Mouse (Mus musculus): ENCODE measurements around the gene Bak1.
"Not testable (repeated sequence)": the region's sequence is repeated elsewhere in the genome, so short reads cannot be mapped to it uniquely, and the experiment has no call there.

Bak1 gene

DNA sequence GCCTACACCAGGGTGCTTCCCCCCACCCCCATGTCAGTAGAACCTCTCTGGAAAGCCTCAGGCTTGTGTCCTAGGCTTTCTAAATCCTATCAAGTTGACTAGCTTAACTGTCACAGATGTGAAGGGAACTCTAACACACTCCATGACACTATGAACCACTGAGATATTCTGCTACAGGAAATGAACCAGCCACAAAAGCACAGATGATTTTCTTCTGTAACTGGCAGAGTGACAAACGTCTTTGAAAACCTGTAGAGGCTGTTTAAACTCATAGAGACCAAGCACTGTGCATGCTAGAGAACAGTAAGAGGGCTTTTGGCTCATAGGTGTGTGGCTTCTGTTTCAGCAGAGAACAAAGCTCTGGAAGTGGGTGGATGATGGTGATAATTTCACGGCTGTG lies 47.8 kb downstream of the Bak1 start:
- DNase-seq (ENCODE audit: low spot score in 2 of 2) = no peak

DNA sequence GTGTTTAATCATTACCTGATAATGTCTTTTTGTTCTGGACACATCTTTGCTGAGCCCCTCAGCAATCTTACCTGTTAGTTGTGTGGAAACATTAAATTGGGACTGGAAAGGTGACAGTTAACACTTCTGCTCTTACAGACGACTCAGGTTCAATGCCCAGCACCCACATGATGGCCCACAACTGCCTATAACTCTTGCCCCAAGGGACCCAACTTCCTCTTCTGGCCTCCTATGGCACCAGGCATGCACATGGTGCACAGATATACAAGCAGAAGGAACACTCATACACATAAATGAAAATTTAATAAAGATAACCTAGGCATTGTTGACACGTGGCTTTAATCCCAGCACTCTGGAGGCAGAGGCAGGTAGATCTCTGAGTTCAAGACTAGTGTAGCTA lies 49.4 kb downstream of the Bak1 start:
- no peak for DNase-seq (ENCODE audit: low spot score in 2 of 2)

DNA sequence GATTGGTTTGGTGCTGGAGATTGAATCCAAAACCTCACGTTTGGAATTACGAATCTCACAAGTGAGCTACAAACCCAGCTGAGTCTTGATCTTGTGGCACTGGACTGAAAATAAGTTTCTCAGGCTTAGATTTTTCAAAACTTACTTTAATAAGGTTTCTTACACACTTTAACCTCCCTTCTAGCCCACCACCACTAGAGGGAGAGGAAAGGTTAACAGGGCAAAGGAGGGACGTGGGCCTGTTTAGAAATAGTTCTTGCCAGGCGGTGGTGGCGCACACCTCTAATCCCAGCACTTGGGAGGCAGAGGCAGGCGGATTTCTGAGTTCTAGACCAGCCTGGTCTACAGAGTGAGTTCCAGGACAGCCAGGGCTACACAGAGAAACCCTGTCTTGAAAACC lies 51.5 kb downstream of the Bak1 start:
- DNase-seq (ENCODE audit: low spot score in 2 of 2) = not testable (repeated sequence)

DNA sequence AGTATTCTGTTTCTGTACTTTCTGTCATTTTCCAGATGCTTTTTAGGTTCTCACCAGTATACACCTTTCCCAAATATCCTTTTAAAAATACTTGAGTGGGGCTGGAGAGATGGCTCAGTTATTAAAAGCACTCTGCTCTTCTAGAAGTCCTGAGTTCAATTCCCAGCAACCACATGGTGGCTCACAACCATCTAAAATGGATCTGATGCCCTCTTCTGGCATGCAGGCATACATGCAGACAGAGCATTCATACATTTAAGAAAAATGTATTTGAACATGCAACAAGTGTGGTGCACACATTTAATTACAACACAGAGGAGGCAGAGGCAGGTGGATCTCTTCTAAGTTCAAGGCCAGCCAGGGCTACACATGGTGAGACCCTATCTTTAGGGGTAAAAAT lies 53.4 kb downstream of the Bak1 start:
- no peak for DNase-seq (ENCODE audit: low spot score in 2 of 2)

DNA sequence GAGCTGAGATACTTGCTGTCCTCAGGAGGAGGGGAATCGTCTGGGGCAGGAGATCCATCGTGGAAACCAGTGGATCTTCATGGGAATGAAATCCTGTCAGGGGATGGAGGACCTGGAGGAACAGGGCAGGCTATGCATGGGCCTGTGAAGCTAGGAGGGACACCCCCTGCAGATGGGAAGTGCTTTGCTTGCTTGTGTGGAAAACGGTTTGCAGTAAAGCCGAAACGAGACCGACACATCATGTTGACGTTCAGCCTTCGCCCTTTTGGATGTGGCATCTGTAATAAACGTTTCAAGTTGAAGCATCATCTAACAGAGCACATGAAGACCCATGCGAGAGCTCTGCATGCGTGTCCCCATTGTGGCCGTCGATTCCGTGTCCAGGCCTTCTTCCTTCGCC lies 54.3 kb downstream of the Bak1 start:
- DNase-seq (ENCODE audit: low spot score in 2 of 2) = no peak

DNA sequence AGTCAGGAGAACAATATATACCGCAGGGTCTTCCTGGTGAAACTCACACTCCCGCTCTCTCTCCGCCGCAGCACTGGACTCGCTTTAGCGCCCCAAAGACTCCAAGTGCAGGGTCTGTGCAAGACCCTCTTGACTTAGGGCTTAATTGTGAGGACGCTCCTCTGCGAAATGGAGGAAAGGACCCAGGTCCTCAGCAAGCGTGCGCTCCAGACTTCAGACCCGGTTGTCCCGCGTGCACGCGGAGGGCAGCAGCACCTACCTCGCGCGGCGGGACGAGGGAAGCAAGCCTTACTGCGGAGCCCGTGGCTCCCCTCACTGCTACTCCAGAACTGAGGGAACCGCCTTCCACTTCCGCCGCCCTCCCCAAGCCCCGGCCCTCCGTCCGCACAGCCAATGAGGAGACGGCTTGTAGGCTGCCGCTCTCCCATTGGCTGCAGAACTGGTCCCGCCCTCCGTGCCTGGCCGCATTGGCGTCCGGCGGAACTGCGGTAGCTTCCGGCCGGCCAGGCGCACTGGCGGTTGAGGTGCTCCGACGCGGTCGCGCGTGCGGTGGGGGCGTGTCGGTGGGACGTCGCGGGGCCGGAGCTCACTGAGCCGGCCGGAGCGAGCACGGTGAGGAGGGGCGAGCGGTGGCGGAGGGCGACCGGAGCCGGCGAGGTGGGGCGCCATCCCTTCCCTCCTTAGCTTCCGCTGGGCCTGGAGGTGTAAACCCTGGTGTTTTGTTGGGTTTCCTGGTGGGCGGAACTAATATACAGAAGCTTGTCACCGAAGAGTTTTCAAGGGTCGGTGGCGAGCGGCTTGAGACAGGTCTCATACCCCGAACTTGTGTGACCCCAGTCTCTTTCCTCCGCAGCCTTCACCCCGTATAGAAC lies 55.9 kb downstream of the Bak1 start, which contains the start of gene Zbtb9:
TSS of gene Zbtb9 (plus strand) at position 465 of the 872 bp plus-strand sequence.
- DNase-seq (ENCODE audit: low spot score in 2 of 2) = peak; percentile 94 to 97

DNA sequence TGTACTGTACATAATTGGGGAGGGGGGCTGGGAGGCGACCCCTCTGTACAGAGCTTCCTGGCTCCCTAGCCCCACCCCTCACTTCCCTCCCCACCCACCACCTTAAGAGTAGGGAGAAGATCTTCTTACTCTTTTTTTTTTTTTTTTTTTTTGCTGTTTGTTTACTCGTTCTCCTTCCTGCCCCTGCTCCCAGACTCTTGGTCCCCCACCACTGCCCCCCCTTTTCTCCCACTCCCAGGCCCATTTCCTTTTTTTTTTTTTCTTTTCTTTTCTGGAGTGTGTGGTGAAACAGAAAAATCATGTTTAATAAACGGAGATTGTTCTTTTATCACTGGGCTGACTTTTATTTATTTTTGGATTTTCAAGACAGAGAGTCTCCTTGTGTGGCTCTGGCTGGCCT lies 56.7 kb downstream of the Bak1 start:
- DNase-seq (ENCODE audit: low spot score in 2 of 2) = no peak

DNA sequence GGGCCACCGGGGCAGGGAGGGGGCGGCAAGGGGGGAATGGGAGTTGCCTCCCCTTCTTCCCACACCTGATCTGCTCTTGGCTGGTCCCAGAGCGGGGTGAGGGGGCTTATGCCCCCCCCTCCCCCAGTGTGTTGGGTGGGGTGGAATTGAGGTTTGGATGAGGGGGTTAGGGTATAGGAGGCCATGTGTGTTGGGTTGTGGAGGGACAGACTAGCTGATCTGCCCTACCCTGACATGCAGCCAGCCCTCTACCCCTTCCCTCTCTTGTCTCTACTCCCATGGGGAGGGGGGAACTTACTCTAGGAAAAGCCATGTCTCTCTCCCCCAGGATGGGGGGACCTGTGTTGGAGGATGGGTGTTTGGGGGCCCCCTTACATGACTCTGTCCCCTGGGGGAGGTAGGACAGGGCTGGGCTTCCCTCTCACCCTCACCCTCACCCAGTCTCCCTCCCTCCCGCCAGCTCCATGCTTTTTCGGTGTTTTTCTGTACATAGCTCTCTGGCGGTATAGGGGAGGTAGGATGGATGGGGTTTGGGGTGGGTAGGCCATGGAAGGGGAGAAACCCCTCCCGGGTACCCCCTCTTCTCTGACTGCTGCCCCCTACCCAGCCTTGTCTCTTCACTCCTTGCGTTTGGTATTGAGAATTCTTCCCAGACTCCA lies 57.4 kb downstream of the Bak1 start:
- peak in 1 of 2 experiments; percentile 6 for DNase-seq (ENCODE audit: low spot score in 2 of 2)

DNA sequence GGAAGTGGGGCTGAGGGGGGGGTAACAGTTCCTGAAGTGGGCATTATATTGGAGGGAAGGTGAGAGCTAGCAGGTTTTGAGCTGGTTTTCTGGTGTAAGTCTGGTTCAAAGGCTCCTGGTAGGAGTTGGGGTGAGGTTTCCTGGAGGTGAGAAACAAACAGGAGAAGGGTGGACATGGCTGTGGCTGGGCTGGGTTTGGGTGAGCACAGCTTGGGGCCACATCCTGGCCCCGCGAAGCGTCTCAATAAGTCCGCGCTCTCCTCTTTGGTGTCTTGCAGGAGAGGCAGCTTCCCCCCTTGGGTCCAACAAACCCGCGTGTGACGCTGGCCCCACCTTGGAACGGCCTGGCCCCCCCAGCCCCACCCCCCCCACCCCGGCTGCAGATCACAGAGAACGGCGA lies 58.6 kb downstream of the Bak1 start:
- DNase-seq (ENCODE audit: low spot score in 2 of 2) = peak in 1 of 2 experiments; percentile 4
